Mouse (Mus musculus): ENCODE data around the gene Bbs7.

The Bbs7 gene

DNA sequence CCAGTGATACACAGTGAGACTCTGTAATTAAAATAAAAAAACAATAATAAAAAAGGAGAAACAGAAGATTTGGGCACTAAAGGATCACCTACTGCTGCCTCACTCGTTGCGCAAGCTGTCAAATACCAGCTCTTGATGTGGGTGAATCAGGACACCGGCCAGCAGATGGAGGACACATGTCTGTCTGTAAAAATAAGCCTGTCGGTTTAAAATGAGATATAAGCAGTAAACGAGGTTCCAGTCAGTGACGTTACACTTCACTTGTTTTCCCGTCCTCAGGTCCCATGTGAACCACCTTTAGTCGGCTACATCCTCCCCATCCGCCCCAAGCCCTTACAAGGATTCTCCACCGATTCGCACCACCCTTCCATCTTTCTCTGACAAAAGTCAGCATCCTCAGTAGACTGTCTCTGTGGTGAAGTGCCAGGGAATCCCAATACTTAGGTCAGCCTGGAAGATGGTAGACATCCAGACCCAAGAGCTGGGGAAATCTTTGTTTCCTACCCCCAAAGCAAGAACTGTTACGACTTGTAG, 61.4 kb downstream of the Bbs7 start:
- peak; percentile 54 for DNase-seq (ENCODE audit: inconsistent ontology term)

GRCm38 (mm10) chr3:36551343-36551742, 61.9 kb downstream of the Bbs7 start:
- DNase-seq (ENCODE audit: inconsistent ontology term), result peak; percentile 70

DNA sequence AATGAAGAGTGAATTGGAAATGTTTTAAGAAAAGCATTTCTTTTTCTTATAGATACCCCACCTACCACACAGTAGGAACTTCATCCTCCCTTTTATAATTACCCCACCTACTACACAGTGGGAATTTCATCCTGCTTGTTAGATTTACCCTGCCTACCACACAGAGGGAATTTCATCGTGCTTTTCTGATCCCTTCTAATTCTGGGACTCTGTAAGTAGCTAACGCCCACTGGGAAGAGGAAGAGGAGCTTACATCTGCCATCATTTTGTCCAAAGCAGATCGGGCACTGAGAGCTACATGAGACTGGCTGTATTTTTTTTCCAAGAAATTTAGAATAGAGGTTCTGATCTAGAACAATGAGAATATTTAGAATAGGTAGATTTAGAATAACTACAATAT, 68.3 kb downstream of the Bbs7 start:
- no peak for DNase-seq (ENCODE audit: inconsistent ontology term)

DNA sequence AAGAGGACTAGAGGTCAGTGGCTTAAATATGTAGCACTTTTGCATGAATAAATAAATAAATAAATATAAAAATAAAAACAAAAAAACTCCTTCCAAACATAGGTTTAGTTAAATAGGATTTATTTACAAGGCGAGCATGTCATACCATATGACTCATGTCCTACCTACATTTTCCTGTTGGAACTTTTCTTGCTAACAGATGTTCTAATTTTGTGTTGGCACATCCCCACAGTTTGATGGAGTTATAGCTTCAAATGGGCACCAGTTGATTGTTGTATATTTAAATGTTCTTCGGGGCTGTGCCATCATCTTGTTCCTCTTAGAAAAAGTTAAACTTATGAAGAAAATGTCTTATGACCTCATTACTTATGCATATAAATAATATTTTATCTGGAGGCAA, 71.9 kb downstream of the Bbs7 start:
- no peak for DNase-seq (ENCODE audit: inconsistent ontology term)

DNA sequence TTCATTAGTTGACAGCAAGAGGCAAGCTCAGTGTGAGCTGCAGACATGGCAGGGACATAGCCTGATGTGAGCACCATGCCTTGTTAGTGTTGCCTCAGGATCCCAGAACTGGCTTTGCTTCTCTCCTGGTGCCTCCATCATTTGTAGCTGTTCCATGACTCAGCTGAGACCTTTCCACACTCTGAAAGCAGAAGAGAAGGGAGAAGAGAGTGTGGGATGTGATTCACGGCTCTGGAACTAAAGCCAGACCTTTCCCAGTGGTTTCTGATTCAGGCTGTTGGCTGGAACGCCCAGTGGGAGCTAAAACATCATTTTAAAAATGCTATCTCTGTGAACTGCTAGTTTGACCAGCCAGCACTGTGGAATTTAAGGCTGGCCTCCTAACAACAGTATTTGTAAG, 72.5 kb downstream of the Bbs7 start:
- DNase-seq (ENCODE audit: inconsistent ontology term), result peak; percentile 85

GRCm38 (mm10) chr3:36537701-36538470, 75.4 kb downstream of the Bbs7 start:
- DNase-seq (ENCODE audit: inconsistent ontology term), result peak; percentile 43

- no peak for DNase-seq (ENCODE audit: inconsistent ontology term)
These were observed 77.2 kb downstream of the Bbs7 start for GRCm38 (mm10) chr3:36536041-36536440.

DNA sequence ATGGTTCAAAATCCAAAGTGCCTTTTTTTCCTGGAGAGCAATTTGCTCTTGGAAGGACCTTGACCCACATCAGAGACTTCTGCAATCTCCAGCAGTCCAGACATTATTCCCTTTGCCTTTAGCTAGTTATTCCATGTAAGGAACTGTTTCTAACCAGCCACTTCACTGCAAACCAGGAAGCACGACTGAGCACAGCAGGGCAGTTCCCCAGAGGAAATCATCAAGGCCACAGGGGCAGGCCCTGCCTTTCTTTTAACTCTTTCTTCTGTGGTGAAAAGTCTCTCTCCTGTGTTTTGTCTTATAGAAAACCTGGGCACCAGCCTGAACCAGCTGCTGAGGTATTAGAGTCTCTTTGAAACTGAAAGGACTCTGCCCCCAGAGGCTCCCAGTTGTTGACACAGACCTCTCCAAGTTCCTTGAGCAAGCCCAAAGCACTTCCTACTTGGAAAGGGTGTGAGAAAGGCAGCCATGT, 80.0 kb downstream of the Bbs7 start:
- DNase-seq (ENCODE audit: inconsistent ontology term), result no peak

- DNase-seq (ENCODE audit: inconsistent ontology term), result no peak
These were observed 80.5 kb downstream of the Bbs7 start for GRCm38 (mm10) chr3:36532738-36533137.

- no peak for DNase-seq (ENCODE audit: inconsistent ontology term)
These were observed 81.2 kb downstream of the Bbs7 start for GRCm38 (mm10) chr3:36531979-36532542.

DNA sequence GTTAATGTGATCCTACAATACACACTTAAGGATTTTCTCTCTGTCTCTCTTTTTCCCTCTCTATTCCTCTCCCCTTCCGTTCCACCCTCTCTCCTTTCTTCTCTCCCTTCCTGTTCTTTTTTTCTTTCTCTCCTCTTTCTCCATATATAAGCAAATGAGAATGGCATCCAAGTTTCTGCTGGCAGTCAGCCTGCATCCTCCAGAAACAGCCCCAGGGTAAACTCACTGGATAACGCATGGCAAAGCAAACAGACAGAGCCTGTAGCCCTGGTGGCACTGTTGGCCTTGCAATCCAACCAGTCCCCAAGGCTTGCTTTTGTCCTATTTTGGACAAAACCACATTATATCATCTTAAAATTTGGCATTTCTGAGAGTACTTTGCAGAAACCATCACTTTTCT, 82.0 kb downstream of the Bbs7 start:
- DNase-seq (ENCODE audit: inconsistent ontology term), result no peak

DNA sequence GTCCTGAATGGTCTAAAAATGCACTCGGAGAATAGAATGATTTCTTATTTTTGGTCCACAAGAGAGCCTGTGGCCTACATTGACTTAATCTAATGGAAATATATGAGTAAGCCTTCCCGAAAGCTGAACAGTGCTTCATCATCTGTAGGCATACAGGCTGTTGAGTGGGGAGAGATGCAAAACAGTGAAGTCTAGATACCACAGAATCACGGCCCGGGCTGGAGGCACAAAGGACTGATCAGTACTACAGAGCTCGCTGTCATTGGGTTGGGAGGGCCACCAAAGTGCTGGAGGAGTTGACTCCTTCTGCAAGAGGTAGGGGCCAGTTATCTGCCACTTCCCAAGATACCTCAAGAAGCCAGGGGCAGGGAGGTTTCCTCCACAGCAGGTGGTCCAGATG, 82.5 kb downstream of the Bbs7 start:
- no peak for DNase-seq (ENCODE audit: inconsistent ontology term)

DNA sequence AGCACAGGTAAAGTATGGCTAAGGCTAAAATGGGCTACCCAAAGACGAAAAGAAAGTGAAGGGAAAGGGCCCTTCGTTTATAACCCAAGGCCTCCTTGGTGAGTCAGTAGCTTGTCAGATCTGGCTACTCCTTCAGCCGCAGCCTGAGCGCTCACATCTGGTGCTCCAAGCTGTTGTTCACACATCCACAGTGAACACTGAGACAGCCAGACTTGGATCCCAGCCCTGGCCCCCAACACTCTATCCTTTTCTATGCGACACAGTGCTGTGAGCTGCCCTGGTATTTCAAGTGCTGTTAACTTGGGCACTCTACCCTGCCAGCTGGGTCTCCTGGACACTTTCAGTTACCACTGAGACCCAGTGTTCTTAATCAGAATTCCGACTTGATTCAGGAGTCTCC, 82.9 kb downstream of the Bbs7 start:
- DNase-seq (ENCODE audit: inconsistent ontology term), result no peak

DNA sequence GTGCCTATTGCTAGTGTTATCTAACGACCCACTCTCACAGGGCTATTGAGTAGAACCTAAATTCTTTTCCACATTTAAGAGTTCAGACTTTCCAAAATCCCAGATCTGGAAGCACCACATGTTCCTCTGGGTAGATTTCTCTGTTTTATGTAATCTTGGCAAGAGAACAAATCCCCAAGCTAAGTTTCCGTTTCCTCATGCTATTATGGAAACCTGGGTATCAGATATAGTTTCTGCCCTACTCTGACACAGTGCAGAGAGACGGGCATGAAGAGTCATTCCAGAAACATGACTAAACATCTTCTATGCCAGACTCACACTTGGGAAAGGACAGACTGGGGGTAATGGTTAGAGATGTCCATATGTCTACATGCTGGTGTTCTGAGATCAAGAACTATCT, 88.8 kb downstream of the Bbs7 start:
- no peak for DNase-seq (ENCODE audit: inconsistent ontology term)

Data from Muller cell, postnatal 12 days (primary cell).